Mouse (Mus musculus) embryonic facial prominence, embryonic 12.5 days (tissue): Measurements from ENCODE around the gene Tas2r105. TPM values are rescaled to one million over a fixed set of nuclear protein-coding genes. Genes with fewer than 3 reads are reported as not detected.

Experiments used
- ATAC-seq: fragments of 200-750 bp; cut with Nextera tagmentation; 2 replicates; pipeline ENCODE4 v1.8.0; 2017; ENCODE audit not compliant: insufficient number of reproducible peaks, insufficient read depth, low FRiP score, low TSS enrichment
- H3K27ac ChIP-seq: fragments of 300-500 bp; sonication (generic); 2 replicates; pipeline ENCODE4 v1.5.1; 2016; ENCODE audit warnings: mild to moderate bottlenecking
- H3K27me3 ChIP-seq: fragments of 300-500 bp; sonication (generic); 2 replicates; pipeline ENCODE4 v1.6.1; 2016; ENCODE audit warnings: mild to moderate bottlenecking, moderate library complexity
- H3K36me3 ChIP-seq: fragments of 300-500 bp; sonication (generic); 2 replicates; pipeline ENCODE4 v1.6.1; 2016; ENCODE audit warnings: mild to moderate bottlenecking
- H3K4me1 ChIP-seq: fragments of 300-500 bp; sonication (generic); 2 replicates; pipeline ENCODE4 v1.6.1; 2016
- H3K4me2 ChIP-seq: fragments of 300-500 bp; sonication (generic); replicated peaks from 2 replicates; pipeline ENCODE4 v1.6.1; 2016; ENCODE audit warnings: mild to moderate bottlenecking, moderate library complexity
- H3K4me3 ChIP-seq: fragments of 300-500 bp; sonication (generic); 2 replicates; pipeline ENCODE4 v1.5.1; 2016; ENCODE audit warnings: mild to moderate bottlenecking
- H3K9ac ChIP-seq: fragments of 300-500 bp; sonication (generic); 2 replicates; pipeline ENCODE4 v1.6.1; 2016; ENCODE audit warnings: mild to moderate bottlenecking, moderate library complexity
- H3K9me3 ChIP-seq: fragments of 300-500 bp; sonication (generic); 2 replicates; pipeline ENCODE4 v1.6.1; 2016; ENCODE audit warnings: mild to moderate bottlenecking, moderate library complexity
- WGBS: fragments of 180-500 bp; shearing (Covaris S2); methylation state at CpG from one replicate; pipeline ENCODE4 v1.1.7; 2016; 5-methylcytosine and 5-hydroxymethylcytosine counted together
- polyA plus RNA-seq: library from polyadenylated mRNA; unstranded; fragments of >200 nt; fragmentation: Nextera tagmentation; extraction: Ambion mirVana; gene quantifications from 2 replicates; pipeline ENCODE4 v1.2.1, GENCODE M21; 2016

The Tas2r105 gene
- polyA plus RNA-seq: not detected in 2 replicates

- no peak within 1 kb of the TSS for H3K4me3 ChIP-seq
- no peak within 1 kb of the TSS for H3K4me2 ChIP-seq
- 73% methylated on average over 1 of the region's 1 CpGs for WGBS
- ATAC-seq: no peak
- H3K9me3 ChIP-seq: peaks cover 6% of the 10 kb centered on the region; the same call in 1 of the 2 replicates
- no peak within 1 kb of the TSS for H3K27ac ChIP-seq
- no peaks in the 10 kb centered on the region for H3K27me3 ChIP-seq
- H3K9ac ChIP-seq: no peak within 1 kb of the TSS
- H3K4me1 ChIP-seq: no peaks in the 10 kb centered on the region
- H3K36me3 ChIP-seq: no peaks in the 10 kb centered on the region
Observed at GRCm38 (mm10) chr6:131687395-131687794, at the start of gene Tas2r105. Gene Tas2r105, minus strand, starts transcription at chr6:131687495.

GRCm38 (mm10) chr6:131712803-131713202, 25.5 kb upstream of the Tas2r105 start:
- H3K4me1 ChIP-seq: no peaks in the 10 kb centered on the region
- 51% methylated on average over 7 of the region's 7 CpGs for WGBS
- no peaks in the 10 kb centered on the region for H3K36me3 ChIP-seq
- H3K4me3 ChIP-seq: no peak overlapping the region
- 0 out of 2 replicates have a peak, but pooled peaks cover 4% of the 10 kb centered on the region for H3K9me3 ChIP-seq
- no peaks in the 10 kb centered on the region for H3K27me3 ChIP-seq
- H3K27ac ChIP-seq: no peak overlapping the region
- H3K4me2 ChIP-seq: no peak overlapping the region
- no peak overlapping the region for H3K9ac ChIP-seq
- ATAC-seq: no peak

- Histone ChIP-seq H3K4me2 (no peak within 1 kb of the TSS), H3K27me3 (no peaks in the 10 kb centered on the region), H3K4me1 (no peaks in the 10 kb centered on the region), H3K36me3 (no peaks in the 10 kb centered on the region), H3K9me3 (peaks cover 6% of the 10 kb centered on the region; the same call in 1 of the 2 replicates), H3K27ac (no peak within 1 kb of the TSS), H3K4me3 (no peak within 1 kb of the TSS), H3K9ac (no peak within 1 kb of the TSS)
- ATAC-seq: no peak
Observed at GRCm38 (mm10) chr6:131689963-131690362, 2.7 kb upstream of the Tas2r105 start, which contains the start of gene Tas2r114. Gene Tas2r114, minus strand, starts transcription at chr6:131690063.

DNA sequence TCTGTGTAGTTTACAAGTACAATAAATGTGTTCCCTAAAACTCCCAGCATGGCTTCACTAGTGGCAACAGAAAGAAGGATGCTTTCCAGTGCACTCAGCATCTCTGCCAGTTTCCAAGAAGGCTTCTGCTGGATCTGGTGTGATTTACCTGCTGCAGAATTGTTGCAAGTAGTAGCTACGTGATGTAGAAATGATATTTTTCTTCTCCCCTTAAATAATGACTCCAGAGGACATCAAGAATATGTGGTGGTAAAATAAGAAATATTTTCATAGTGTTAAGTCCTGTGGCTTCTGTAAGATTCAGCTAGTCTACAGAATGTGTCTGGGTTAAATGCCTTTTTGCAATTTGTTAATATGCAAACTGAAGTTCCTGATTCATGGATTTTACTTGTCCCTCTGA, 1.7 kb downstream of the Tas2r105 start, which contains the start of gene Tas2r104:
Gene Tas2r104 (minus strand): TSS at position 101 of the 400 bp plus-strand sequence.
- H3K9ac ChIP-seq: no peak within 1 kb of the TSS
- 0 out of 2 replicates have a peak, but pooled peaks cover 2% of the 10 kb centered on the region for H3K9me3 ChIP-seq
- no peaks in the 10 kb centered on the region for H3K36me3 ChIP-seq
- no peak within 1 kb of the TSS for H3K4me3 ChIP-seq
- no peaks in the 10 kb centered on the region for H3K27me3 ChIP-seq
- ATAC-seq: no peak
- WGBS: 78% methylated on average over 1 of the region's 1 CpGs
- H3K27ac ChIP-seq: no peak within 1 kb of the TSS
- no peak within 1 kb of the TSS for H3K4me2 ChIP-seq
- H3K4me1 ChIP-seq: no peaks in the 10 kb centered on the region

DNA sequence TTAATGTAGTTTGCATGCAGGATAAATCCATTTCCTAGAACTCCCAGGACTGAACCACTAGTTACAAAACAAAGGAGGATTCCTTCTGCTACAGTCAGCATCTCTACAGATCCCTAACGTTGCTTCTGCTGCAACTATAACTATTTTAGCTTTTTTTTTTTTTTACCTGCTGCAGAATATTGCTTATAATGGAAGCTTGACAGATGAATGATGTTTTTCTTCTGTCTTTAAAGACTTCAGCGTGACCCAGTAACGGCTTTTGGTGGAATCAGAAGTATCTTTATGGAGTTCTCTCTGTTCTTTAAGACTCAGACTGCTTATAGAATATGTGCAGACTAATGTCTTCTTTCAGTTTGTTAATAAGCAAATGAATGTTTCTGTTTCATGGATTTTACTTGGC, 8.5 kb downstream of the Tas2r105 start, which contains the start of gene Tas2r106:
Gene Tas2r106 (minus strand): TSS at position 101 of the 400 bp plus-strand sequence.
- H3K9ac ChIP-seq: no peak within 1 kb of the TSS
- no peaks in the 10 kb centered on the region for H3K36me3 ChIP-seq
- no peak for ATAC-seq
- 71% methylated on average over 3 of the region's 3 CpGs for WGBS
- H3K9me3 ChIP-seq: no peaks in the 10 kb centered on the region
- no peaks in the 10 kb centered on the region for H3K4me1 ChIP-seq
- no peaks in the 10 kb centered on the region for H3K27me3 ChIP-seq
- no peak within 1 kb of the TSS for H3K27ac ChIP-seq
- no peak within 1 kb of the TSS for H3K4me3 ChIP-seq
- no peak within 1 kb of the TSS for H3K4me2 ChIP-seq

GRCm38 (mm10) chr6:131660049-131660448, 27.2 kb downstream of the Tas2r105 start, which contains the start of gene Tas2r107:
Gene Tas2r107, minus strand, starts transcription at chr6:131660149.
- H3K4me3 ChIP-seq: no peak within 1 kb of the TSS
- no peak for ATAC-seq
- H3K4me2 ChIP-seq: no peak within 1 kb of the TSS
- H3K36me3 ChIP-seq: no peaks in the 10 kb centered on the region
- no peak within 1 kb of the TSS for H3K9ac ChIP-seq
- no peaks in the 10 kb centered on the region for H3K27me3 ChIP-seq
- H3K4me1 ChIP-seq: no peaks in the 10 kb centered on the region
- no peak within 1 kb of the TSS for H3K27ac ChIP-seq
- no peaks in the 10 kb centered on the region for H3K9me3 ChIP-seq

Other genes starting within 250 kb of the Tas2r105 start
- gene 5430401F13Rik, start 201.1 kb downstream of the Tas2r105 start, polyA plus RNA-seq: not detected in 2 replicates
- not detected in 2 replicates for gene Gm6619, start 201.1 kb downstream of the Tas2r105 start, polyA plus RNA-seq
- gene Tas2r130, start 56.6 kb downstream of the Tas2r105 start, polyA plus RNA-seq: not detected in 2 replicates
- gene Tas2r107, start 27.3 kb downstream of the Tas2r105 start, polyA plus RNA-seq: not detected in 2 replicates
- gene Tas2r106, start 8.6 kb downstream of the Tas2r105 start, polyA plus RNA-seq: not detected in 2 replicates
- not detected in 2 replicates for gene Tas2r104, start 1.8 kb downstream of the Tas2r105 start, polyA plus RNA-seq
- not detected in 2 replicates for gene Tas2r114, start 2.6 kb upstream of the Tas2r105 start, polyA plus RNA-seq